Mouse (Mus musculus) liver, adult (tissue): ENCODE results near the gene Prmt8.

Experiments used
- GATA4 ChIP-seq: IDR thresholded peaks from 2 replicates; pipeline ENCODE4 v1.6.1; 2014; ENCODE audit warnings: mild to moderate bottlenecking, low read length; ENCODE audit not compliant: insufficient replicate concordance

Prmt8 gene

DNA sequence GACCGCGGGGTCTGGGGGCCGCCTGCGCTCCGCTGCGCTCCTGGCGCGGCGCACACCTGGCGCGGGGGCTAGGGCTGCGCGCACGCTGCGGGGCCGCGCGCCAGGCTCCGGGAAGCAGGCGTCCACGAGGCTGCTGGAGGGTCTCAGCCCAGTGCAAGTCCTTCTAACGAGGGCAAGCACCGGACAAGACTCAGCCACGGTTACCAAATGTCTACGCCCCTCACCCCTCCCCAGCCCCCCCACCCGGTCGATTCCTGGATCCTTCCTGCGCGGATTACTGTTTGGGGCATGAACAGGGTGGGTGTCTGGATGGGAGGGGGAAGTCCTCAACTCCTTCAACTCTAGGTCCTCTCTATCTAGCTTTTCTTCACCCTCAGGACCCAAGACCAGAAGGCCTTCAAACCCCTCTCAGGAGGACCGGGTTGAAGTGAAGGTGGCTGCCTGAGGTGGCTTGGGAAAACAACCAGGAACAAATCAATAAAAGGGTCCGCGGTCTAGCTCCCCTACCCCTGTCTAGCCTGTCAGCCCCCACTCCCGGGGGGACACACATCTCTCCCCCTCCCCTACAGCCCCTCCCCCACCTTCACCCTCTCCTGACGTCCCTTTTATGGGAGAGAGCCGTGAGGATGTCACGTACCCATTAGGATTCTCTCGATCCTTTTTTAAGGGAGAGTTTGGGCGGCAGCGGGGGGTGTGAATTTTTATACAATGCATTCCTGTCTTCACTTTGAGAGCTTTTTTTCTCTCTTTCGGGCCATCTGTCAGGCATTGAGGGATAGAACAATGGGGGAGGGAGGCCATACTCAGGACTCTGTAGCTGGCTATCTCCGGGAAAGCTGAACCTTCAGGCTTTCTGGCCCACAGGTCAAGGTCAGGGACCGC lies at the start of gene Prmt8:
Gene Prmt8, minus strand, starts transcription at position 198 of the 882 bp plus-strand sequence.
- no peak for TF ChIP-seq GATA4

DNA sequence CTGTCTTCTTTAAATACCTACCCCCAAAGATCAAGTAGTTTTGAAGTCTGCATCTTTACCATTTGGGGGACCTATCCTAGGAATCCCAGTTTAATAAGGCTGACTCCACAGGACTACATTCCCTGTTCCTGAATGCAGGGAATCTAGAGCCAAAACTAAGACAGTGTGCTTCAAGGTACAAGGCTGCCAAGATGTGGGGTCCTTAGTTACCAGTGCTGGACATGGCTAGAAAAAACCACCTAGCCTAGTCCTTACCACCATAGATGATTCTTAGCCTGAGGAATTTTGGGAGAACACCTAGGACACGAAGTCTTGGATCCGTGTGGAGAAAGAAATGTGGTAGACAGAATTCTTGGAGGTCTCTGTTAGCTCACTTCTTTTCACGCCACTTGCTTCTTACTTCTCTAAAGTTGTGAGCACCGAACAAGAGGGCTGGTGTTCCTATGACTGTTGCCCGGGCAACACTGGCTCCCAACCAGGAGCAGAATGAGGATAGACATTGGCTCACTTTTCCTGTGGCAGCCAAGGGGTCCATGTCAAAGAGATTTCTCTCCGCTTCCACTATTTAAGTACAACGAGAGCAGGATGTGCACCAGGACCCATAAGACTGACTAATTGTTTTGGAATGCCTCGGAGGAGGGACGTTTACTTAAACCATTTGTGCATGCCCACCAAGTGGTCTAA lies 33.9 kb upstream of the Prmt8 start:
- TF ChIP-seq GATA4 = no peak

- no peak for TF ChIP-seq GATA4
Observed at GRCm38 (mm10) chr6:127802211-127802610, 32.9 kb upstream of the Prmt8 start.

DNA sequence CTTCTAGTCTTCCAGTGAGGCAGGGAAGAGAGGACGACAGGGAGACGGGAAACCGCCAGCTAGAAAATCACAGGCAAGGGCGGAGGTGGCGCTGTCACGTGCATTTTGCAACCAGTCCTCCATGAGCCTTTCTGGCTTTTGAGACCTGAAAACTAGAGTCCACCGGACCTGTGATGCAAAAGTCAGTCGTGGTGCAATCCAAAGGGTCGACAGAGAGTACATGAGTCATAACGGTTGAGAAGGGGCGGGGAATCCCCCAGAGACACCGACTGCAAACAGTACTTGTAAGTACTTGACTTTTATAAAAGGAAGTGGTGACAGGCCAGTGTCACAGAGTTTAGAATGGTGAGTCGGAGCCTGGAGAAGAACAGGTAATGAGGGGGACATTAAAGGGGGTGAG lies 20.8 kb upstream of the Prmt8 start:
- TF ChIP-seq GATA4 = no peak

- no peak for TF ChIP-seq GATA4
Observed at GRCm38 (mm10) chr6:127770806-127771205, 1.5 kb upstream of the Prmt8 start.

DNA sequence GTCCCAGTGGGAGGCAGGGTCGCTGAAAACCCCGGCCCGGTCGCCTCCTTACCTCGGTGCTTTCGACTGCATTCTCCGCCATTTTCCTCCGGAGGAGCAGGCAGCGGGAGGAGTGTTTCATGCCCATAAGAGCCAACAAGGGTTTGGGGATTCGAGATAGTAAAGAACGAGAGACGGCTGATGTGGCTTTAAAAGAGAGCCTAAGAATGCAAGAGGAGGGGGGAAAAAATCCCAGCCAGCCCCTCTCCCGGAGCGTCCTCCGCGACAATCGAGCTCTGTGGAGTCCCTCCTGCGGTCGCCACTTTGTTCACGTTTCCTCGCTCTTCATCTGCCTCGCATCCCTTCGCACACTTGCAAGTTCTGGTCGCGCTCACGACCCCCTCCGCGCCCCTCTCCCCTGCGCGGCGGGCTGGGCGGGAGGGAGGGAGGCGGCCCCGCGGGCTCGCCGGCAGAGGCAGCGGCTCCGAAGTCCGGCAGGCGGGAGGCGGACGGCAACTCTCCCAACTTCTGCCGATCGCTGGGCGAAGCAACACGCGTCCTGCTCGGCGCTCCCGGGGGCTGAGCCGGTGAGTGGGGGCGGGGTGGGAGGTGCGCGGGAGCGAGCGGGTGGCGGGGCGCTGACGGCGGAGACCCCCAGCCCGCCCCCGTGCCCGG lies 524 bp downstream of the Prmt8 start:
- TF ChIP-seq GATA4 = no peak

DNA sequence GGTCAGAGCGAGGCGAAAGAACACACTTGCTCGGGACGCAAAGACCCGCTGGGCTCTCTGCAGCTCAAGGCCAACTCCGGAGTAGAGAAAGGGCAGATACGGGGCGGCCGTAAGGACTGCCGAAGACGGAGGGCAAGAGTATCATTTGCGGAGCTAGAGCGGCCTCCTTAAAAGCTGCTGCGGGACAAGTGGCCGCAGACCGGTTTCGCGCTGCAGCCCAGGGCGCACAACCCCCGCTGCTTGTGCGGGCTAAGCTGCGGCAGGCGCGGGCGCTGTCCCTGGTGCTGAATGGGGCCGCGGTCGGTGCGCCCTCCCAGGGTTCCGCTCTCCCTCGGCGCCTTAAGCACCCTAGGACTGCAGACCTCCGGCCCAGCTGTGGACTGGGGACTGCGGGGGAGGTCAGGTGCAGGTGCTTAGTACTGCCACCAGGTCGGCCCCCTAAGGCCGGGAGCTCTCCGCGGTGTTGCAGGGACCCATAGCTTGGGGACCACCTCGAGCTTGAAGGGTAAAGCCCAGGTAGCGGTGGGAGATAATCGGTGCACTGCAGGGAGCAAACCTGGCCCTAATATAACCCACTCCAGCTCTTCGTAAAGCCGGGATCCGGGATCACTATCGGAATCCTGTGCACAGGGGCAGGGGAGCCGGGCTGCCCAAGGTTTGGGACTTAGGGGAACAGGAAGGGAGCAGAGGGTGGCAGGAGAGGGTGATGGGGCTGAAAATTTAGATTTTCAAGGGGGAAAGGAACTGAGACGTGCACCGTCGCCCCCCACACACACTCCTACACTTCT lies 1.4 kb downstream of the Prmt8 start:
- no peak for TF ChIP-seq GATA4

GRCm38 (mm10) chr6:127767201-127767705 lies 2.0 kb downstream of the Prmt8 start:
- no peak for TF ChIP-seq GATA4

DNA sequence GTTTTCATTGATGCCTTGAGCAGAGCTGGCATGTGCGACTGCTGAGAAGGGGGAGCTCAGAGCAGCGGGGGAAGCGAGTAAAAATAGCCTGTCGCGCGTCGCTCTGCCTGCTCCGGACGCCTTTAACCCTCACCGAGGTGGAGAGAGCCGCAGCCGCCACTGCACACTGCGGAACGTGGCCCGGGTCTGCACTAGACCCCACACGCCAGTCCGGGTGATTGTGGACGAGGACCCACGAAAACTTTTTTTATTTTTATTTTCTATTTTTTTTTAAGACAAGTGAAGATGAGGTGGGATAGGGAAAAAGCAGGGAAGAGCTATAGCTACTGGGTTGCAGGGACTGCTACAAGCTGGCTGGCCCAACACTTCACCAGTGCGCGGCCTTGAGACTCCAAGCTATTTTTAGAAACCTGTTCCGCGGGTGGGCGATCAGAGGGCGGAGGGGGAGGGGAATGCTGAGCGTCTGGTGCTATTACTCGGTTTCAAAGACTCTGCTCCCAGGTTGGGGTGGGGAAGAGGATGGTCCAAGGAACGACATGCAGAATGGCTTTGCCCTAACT lies 2.6 kb downstream of the Prmt8 start:
- no peak for TF ChIP-seq GATA4

DNA sequence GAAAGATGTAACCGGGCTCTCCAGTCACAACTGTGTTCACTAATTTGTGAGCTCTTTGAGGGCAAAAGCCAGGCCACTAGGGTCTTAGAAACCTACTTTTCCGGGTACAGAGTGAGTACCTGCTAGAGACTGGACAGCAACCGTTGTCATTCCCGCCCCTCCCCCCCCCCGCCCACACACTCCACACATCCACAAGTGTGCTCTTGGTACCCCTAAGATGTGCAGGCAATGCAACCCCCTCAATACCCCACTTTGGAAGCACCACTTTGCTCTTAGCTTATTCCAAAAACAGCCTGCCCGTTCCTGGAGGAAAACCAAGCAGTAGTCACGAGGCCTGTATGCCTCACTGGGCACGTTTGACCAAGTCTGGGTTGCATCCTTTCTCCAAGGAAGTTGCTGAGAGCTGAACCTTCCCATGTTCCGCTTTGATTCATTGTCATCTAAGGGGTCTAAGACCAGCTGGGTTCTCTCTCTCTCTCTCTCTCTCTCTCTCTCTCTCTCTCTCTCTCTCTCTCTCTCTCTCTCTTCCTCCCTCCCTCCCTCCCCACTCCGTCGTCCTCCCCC lies 3.1 kb downstream of the Prmt8 start:
- TF ChIP-seq GATA4 = no peak

DNA sequence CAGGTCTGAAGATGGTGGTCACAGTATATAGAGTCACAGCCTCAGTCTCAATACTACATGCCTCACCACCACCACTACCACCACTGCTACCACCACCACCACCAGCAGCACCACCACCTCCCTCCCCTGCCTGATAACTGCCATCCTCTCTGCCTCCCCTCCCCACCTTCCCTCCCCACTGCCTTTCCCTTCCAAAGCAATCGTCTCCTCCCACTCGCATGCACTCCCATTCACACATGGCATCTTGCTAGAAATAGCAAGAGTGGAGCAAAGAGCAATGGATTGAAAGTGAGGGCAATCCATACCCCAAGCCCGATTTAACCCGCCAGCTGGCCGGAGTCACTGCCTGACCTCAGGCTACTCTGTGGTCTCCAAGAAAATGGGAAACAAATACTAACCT lies 3.7 kb downstream of the Prmt8 start:
- TF ChIP-seq GATA4 = no peak

DNA sequence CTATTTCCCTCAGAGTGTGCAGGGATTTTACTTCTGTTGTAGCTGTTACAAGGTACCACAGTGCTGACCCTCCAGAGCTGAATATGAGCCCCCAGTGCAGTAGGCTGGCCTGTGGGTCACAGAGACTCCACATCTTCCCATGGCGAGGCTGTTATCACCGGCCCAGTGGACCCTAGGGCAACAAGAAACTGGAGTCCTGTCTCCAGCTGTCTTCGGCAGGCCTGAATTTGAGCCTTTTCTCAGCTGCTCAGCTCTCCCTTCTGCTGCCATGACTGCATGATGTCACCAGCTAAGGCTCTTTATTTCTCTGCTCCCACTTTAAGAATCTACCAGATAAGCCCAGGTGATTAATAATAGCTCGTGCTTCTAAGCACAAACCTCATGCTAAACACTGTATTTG lies 11.0 kb downstream of the Prmt8 start:
- TF ChIP-seq GATA4 = no peak

DNA sequence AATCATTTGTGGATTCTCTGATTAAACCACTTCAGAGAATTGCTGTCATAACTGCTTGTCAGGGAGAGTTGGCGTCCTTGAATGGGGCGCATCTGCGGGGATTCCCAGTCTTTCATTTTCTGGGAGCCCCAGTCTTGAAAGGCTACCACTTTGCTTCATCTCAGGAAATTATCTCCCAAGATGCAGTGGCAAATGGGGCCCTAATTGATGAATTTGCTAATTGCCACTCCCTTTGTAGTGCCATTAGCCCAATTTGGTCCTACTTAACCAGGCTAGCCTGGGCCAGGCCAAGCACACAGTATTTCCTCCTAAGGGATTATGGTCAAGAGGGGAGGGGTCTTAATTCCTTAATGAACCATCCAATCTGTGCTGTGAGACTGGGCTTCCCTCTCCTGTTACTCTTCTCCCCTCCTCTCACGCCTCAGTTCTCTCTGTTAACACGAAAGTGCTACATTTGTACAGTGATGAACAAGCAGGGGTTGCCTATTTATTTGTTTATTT lies 11.6 kb downstream of the Prmt8 start:
- TF ChIP-seq GATA4 = no peak

- TF ChIP-seq GATA4 = no peak
Observed at GRCm38 (mm10) chr6:127756856-127757255, 12.4 kb downstream of the Prmt8 start.
